Mouse (Mus musculus) testis, adult 2 months (tissue): Measurements from ENCODE around the gene Lbr.

ENCODE experiments used
- CTCF ChIP-seq: fragments of 200-500 bp; IDR thresholded peaks from 2 replicates; pipeline ENCODE4 v1.5.1; 2012; ENCODE audit warnings: low read depth, mild to moderate bottlenecking, inconsistent platforms, low read length, moderate library complexity; ENCODE audit not compliant: control insufficient read depth, insufficient read depth, insufficient replicate concordance
- POLR2A ChIP-seq: fragments of 200-500 bp; IDR thresholded peaks from 2 replicates; pipeline ENCODE4 v1.6.1; 2012; ENCODE audit warnings: low read depth, mild to moderate bottlenecking, inconsistent platforms, low read length, moderate library complexity; ENCODE audit not compliant: control insufficient read depth

DNA sequence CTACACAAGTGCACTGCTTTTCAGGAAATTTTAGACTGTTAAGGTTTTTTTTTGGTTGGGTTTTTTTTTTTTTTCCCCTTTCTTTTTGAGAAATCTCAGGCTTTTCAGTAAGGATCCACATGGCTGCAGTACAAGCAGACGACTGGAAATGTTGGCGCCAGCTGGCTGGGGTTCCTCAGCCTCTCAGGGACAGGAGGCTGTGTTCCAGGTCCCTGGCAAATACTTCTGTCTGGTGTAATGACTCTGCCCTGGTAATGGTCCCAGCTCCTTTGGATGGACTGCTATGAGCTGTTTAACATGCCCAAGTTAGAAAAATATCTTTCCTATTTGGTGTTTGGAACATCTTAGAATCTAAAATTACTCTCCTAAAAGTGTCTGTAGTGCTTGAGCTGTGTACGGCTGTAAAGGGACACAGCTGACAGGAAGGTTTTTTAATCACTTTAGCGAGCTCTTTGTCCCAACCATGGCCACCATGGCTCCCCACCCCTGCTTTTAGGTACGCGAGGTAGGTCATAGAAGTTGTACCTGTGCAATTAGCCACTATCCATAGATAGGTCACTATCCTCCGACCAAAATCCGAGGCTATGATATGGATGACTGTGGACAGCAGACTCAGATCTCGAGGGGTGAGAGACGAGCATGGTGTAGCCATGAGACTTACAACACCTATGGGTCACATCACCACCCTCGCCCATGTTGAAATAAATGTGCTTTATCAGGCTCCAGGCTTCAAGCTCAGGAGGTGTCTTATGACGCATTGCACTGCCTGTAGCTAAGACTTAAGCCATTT is 8.9 kb upstream of the Lbr start:
- no peak for TF ChIP-seq POLR2A
- TF ChIP-seq CTCF, result no peak
